Mouse (Mus musculus) small intestine, adult 2 months (tissue): ENCODE measurements around the gene Mlip.

Experiments used
- CTCF ChIP-seq: fragments of 200-500 bp; IDR thresholded peaks from 2 replicates; pipeline ENCODE4 v1.5.1; 2012; ENCODE audit warnings: low read depth, mild to moderate bottlenecking, control low read depth, inconsistent platforms, low read length, moderate library complexity, mixed read lengths; ENCODE audit not compliant: insufficient replicate concordance, insufficient read length; ENCODE audit errors: extremely low read depth
- POLR2A ChIP-seq: fragments of 200-500 bp; IDR thresholded peaks from 2 replicates; pipeline ENCODE4 v1.6.1; 2012; ENCODE audit warnings: low read depth, mild to moderate bottlenecking, control low read depth, inconsistent platforms, low read length, moderate library complexity

- TF ChIP-seq CTCF: no peak
- no peak for TF ChIP-seq POLR2A
Observed at GRCm38 (mm10) chr9:77376561-77376960, 23.8 kb upstream of the Mlip start.
